Mouse (Mus musculus) ES-E14 (cell line): ENCODE measurements around the gene Crls1.

Experiments used
- CHD2 ChIP-seq: IDR thresholded peaks from 2 replicates; pipeline ENCODE4 v1.6.1; 2014; ENCODE audit warnings: mild to moderate bottlenecking, low read depth, low read length, inconsistent platforms
- ZNF384 ChIP-seq: IDR thresholded peaks from 2 replicates; pipeline ENCODE4 v1.6.1; 2012; ENCODE audit warnings: low read depth, low read length, inconsistent platforms

- no peak for TF ChIP-seq ZNF384
- no peak for TF ChIP-seq CHD2
These were observed 25.2 kb downstream of the Crls1 start for GRCm38 (mm10) chr2:132871663-132872062.
